ENCODE assay signal across 7 mouse cellular contexts in the genomic region with DNA sequence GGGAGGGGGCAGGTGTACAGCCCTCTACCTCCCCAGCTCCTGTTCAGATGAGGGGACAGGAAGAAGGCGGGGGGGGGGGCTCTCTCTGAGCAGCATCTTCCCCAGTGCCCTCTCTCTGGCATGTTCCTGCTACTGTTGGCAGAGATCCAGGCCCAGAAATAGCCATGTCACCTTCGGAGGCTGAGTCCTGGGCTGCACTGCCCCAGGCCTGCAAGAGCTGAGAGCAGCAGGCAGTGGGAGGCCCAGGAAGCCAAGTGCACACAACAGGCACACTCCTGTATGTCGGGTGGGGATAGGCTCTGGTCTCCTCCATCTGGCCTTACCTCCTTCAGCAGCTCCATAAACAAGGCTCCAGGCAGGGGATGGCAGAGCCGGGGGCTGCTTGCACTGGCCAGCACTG. TPM values are rescaled to one million over a fixed set of nuclear protein-coding genes. Genes with fewer than 3 reads are reported as not detected.
A peak's percentile ranks its signal among the peaks of the same experiment; 100 is the strongest.
DNase-seq lines count a peak whose midpoint lies in the region; ATAC-seq and TF ChIP-seq lines count a peak whose summit lies in the region.

No protein-coding gene starts in this region.

- no peak overlapping the region for H3K4me2 ChIP-seq in kidney, postnatal 0 days (ENCODE audit: low read length)

- H3K4me3 ChIP-seq in kidney, postnatal 0 days (replicated peaks; ENCODE audit: low read depth, low read length) = no peak overlapping the region

- H3K36me3 ChIP-seq in kidney, postnatal 0 days (ENCODE audit: insufficient read depth, low read length) = no peaks in the 10 kb centered on the region

- 0 out of 2 replicates have a peak, but pooled peaks have one; percentile 12 for ATAC-seq in kidney, postnatal 0 days (replicated peaks; ENCODE audit: low FRiP score, low read depth)

- H3K27me3 ChIP-seq in kidney, postnatal 0 days (ENCODE audit: insufficient read depth, low read length) = no peaks in the 10 kb centered on the region

- WGBS in kidney, postnatal 0 days = 34% methylated on average over 4 of the region's 4 CpGs

- H3K4me1 ChIP-seq in kidney, postnatal 0 days (replicated peaks; ENCODE audit: insufficient read depth, low read length) = peaks cover 7% of the 10 kb centered on the region; the same call in 1 of the 2 replicates

- H3K27ac ChIP-seq in kidney, postnatal 0 days = peak overlapping the region; percentile 26; the same call in 1 of the 2 replicates

- TF ChIP-seq CTCF in kidney, postnatal 0 days (IDR thresholded peaks at IDR 0.05; ENCODE audit: low read depth) = no peak

- DNase-seq in retina, postnatal 1 day = peak; percentile 66
- no peak for DNase-seq in retina, embryonic 14.5 days (ENCODE audit: low spot score)
- peak; percentile 62 to 73 for DNase-seq in heart, adult 18-20 months
- no peak for DNase-seq in kidney, postnatal 0 days (ENCODE audit: low spot score)
- no peak for DNase-seq in thymus, postnatal 4 days
- no peak for DNase-seq in right cerebral cortex, adult 2 months (ENCODE audit: low spot score in 2 of 2)
- no peak for DNase-seq in left cerebral cortex, adult 11 months (ENCODE audit: low spot score)

- H3K9me3 ChIP-seq in kidney, postnatal 0 days (replicated peaks; ENCODE audit: low read length) = no peaks in the 10 kb centered on the region

- no peak overlapping the region for H3K9ac ChIP-seq in kidney, postnatal 0 days (ENCODE audit: low read depth, low read length)

RNA-seq across cellular contexts. Expression of gene Flrt1, which starts 16.7 kb away (rescaled TPM):
- 1 to 10 TPM in 1 of 2 experiments, under 1 TPM in 1; 0.82 to 1.4 TPM for total RNA-seq in heart, adult 18-20 months (2021)
- polyA plus RNA-seq in kidney, postnatal 0 days (2015; fragmentation: Nextera tagmentation; extraction: Ambion mirVana) = 4.8 and 5.1 TPM in 2 replicates

Comparison
In these comparisons a context has a peak if more than half of its experiments do, and no peak if none do; other contexts are left out.
1. DNase-seq: peak in retina, postnatal 1 day (single experiment) and heart, adult 18-20 months (2 of 2); none in retina, embryonic 14.5 days (single experiment), kidney, postnatal 0 days (single experiment), thymus, postnatal 4 days (single experiment), right cerebral cortex, adult 2 months (0 of 2) and left cerebral cortex, adult 11 months (single experiment).